Mouse (Mus musculus) CH12.LX (cell line): Measurements from ENCODE around the gene Cd207. TPM values are rescaled to one million over a fixed set of nuclear protein-coding genes. Genes with fewer than 3 reads are reported as not detected.

ENCODE experiments used
- DNase-seq: peaks from one replicate; pipeline ENCODE4 v3.0.0-alpha.2; 2013; ENCODE audit errors: extremely low read depth
- H3K27ac ChIP-seq: 2 replicates; pipeline ENCODE4 v1.5.1; 2012; ENCODE audit warnings: low read depth, mild to moderate bottlenecking, control low read depth, moderate library complexity; ENCODE audit not compliant: insufficient read depth
- H3K27me3 ChIP-seq: replicated peaks from 2 replicates; pipeline ENCODE3; 2012; ENCODE audit warnings: inconsistent platforms
- H3K36me3 ChIP-seq, 2 experiments: replicated peaks in 1 of 2; 2 replicates each; pipeline versions ENCODE3 to v1.6.1; 2012; ENCODE audit warnings: inconsistent platforms in 1 of 2, low read length in 1 of 2, mild to moderate bottlenecking in 1 of 2, mixed read lengths in 1 of 2, moderate library complexity in 1 of 2; ENCODE audit not compliant: control insufficient read depth in 1 of 2, insufficient read depth in 1 of 2
- H3K4me1 ChIP-seq, 2 experiments: 2 replicates each; pipeline ENCODE4 v1.6.1; 2012; ENCODE audit warnings: inconsistent platforms in 1 of 2, moderate library complexity in 1 of 2; ENCODE audit not compliant: insufficient read depth in 2 of 2, control insufficient read depth in 1 of 2
- H3K4me2 ChIP-seq: 2 replicates; pipeline ENCODE4 v1.6.1; 2012; ENCODE audit warnings: low read depth, mild to moderate bottlenecking, control low read depth; ENCODE audit not compliant: poor library complexity, insufficient read depth, severe bottlenecking
- H3K4me3 ChIP-seq, 3 experiments: fragments of 150-350 bp in 1 of 3; sonication (generic) in 1 of 3; replicated peaks in 1 of 3; 2 replicates each; pipeline versions ENCODE3 to v1.5.1; 2011 to 2012; ENCODE audit warnings: low read depth in 2 of 3, low read length in 2 of 3, mild to moderate bottlenecking in 2 of 3, moderate library complexity in 2 of 3, control low read depth in 1 of 3, improper control_type of control experiment in 1 of 3, inconsistent platforms in 1 of 3, mixed read lengths in 1 of 3; ENCODE audit not compliant: poor library complexity in 1 of 3
- H3K79me2 ChIP-seq: replicated peaks from 2 replicates; pipeline ENCODE4 v1.6.1; 2012; ENCODE audit warnings: mild to moderate bottlenecking, moderate library complexity; ENCODE audit not compliant: control insufficient read depth, poor library complexity, insufficient read depth, severe bottlenecking; ENCODE audit errors: extremely low read depth
- H3K9ac ChIP-seq: 2 replicates; pipeline ENCODE4 v1.6.1; 2012; ENCODE audit warnings: low read depth, mild to moderate bottlenecking, control low read depth, moderate library complexity; ENCODE audit not compliant: insufficient read depth
- H3K9me3 ChIP-seq: replicated peaks from 2 replicates; pipeline ENCODE3; 2012; ENCODE audit warnings: low read length, inconsistent platforms, mixed read lengths
- BHLHE40 ChIP-seq: IDR thresholded peaks from 2 replicates; pipeline ENCODE4 v1.6.1; 2011; ENCODE audit warnings: mild to moderate bottlenecking, low read depth, low read length, improper control_type of control experiment
- ETS1 ChIP-seq: conservative IDR thresholded peaks from 2 replicates; pipeline ENCODE4 v1.6.1; 2012; ENCODE audit warnings: low read depth, mild to moderate bottlenecking, inconsistent platforms, low read length, improper control_type of control experiment, moderate library complexity
- GABPA ChIP-seq: IDR thresholded peaks from 2 replicates; pipeline ENCODE4 v1.6.1; 2012; ENCODE audit warnings: low read depth, low read length, improper control_type of control experiment, inconsistent platforms; ENCODE audit not compliant: insufficient replicate concordance
- JUN ChIP-seq: IDR thresholded peaks from 2 replicates; pipeline ENCODE4 v1.6.1; 2011; ENCODE audit warnings: low read depth, mild to moderate bottlenecking, low read length, improper control_type of control experiment, moderate library complexity; ENCODE audit not compliant: insufficient read depth
- MAX ChIP-seq: IDR thresholded peaks from 2 replicates; pipeline ENCODE4 v1.6.1; 2011; ENCODE audit warnings: low read length, improper control_type of control experiment
- MXI1 ChIP-seq: IDR thresholded peaks from 2 replicates; pipeline ENCODE4 v1.6.1; 2011; ENCODE audit warnings: mild to moderate bottlenecking, low read depth, low read length, improper control_type of control experiment
- NELFE ChIP-seq: IDR thresholded peaks from 2 replicates; pipeline ENCODE4 v1.6.1; 2011; ENCODE audit warnings: low read depth, low read length, improper control_type of control experiment
- PAX5 ChIP-seq: IDR thresholded peaks from 2 replicates; pipeline ENCODE4 v1.6.1; 2012; ENCODE audit warnings: low read length, inconsistent platforms, mixed read lengths
- POLR2A ChIP-seq: IDR thresholded peaks from 2 replicates; pipeline ENCODE4 v1.6.1; 2011; ENCODE audit warnings: low read depth, mild to moderate bottlenecking, improper control_type of control experiment, low read length
- RAD21 ChIP-seq: IDR thresholded peaks from 2 replicates; pipeline ENCODE4 v1.6.1; 2011; ENCODE audit warnings: low read depth, mild to moderate bottlenecking, low read length, improper control_type of control experiment, moderate library complexity
- SMC3 ChIP-seq: IDR thresholded peaks from 2 replicates; pipeline ENCODE4 v1.6.1; 2011; ENCODE audit warnings: low read depth, low read length, improper control_type of control experiment
- TCF12 ChIP-seq: IDR thresholded peaks from 2 replicates; pipeline ENCODE4 v1.6.1; 2014; ENCODE audit warnings: low read depth, mild to moderate bottlenecking, inconsistent platforms, low read length, improper control_type of control experiment
- UBTF ChIP-seq: IDR thresholded peaks from 2 replicates; pipeline ENCODE4 v1.6.1; 2012; ENCODE audit warnings: low read depth, mild to moderate bottlenecking, inconsistent platforms, low read length, improper control_type of control experiment, moderate library complexity
- ZC3H11A ChIP-seq: IDR thresholded peaks from 2 replicates; pipeline ENCODE4 v1.6.1; 2012; ENCODE audit warnings: low read depth, mild to moderate bottlenecking, inconsistent platforms, low read length, improper control_type of control experiment
- ZKSCAN1 ChIP-seq: IDR thresholded peaks from 2 replicates; pipeline ENCODE4 v1.6.1; 2012; ENCODE audit warnings: low read depth, inconsistent platforms, low read length, improper control_type of control experiment, borderline replicate concordance
- ZMIZ1 ChIP-seq: IDR thresholded peaks from 2 replicates; pipeline ENCODE4 v1.6.1; 2012; ENCODE audit warnings: low read depth, mild to moderate bottlenecking, inconsistent platforms, low read length, improper control_type of control experiment
- ZNF384 ChIP-seq: IDR thresholded peaks from 2 replicates; pipeline ENCODE4 v1.6.1; 2012; ENCODE audit warnings: low read depth, low read length, improper control_type of control experiment, inconsistent platforms
- dilution Hi-C: fragments of 300-500 bp; cut with MboI; formaldehyde crosslinking; loops from 2 replicates; pipeline ENCODE4 v1.14.3; 2020; ENCODE audit warnings: low sequenced_read_pairs; ENCODE audit not compliant: extremely low pct_unique_long_range_greater_than_20kb, extremely low pct_ligation_motif_present
- in situ Hi-C: fragments of 300-500 bp; cut with MboI; formaldehyde crosslinking; loops from 3 replicates; pipeline ENCODE4 v1.14.3; 2019; ENCODE audit warnings: low sequenced_read_pairs, low pct_ligation_motif_present, low pct_unique_long_range_greater_than_20kb, mixed read lengths
- polyA plus RNA-seq: library from polyadenylated mRNA; unstranded; fragments of >175 nt; gene quantifications from 2 replicates; pipeline ENCODE4 v1.2.1, GENCODE M21; 2012; ENCODE audit warnings: low read depth; ENCODE audit not compliant: insufficient read length
- total RNA-seq, 2 experiments: library from RNA; depleted of rRNA; stranded (reverse); fragments of 300-350 nt in 1 of 2; fragments of >200 nt in 1 of 2; gene quantifications; 2 replicates each; pipeline ENCODE4 v1.2.3; 2012 to 2014

Gene Cd207
- total and polyA plus RNA-seq, 3 experiments, result not detected

DNA sequence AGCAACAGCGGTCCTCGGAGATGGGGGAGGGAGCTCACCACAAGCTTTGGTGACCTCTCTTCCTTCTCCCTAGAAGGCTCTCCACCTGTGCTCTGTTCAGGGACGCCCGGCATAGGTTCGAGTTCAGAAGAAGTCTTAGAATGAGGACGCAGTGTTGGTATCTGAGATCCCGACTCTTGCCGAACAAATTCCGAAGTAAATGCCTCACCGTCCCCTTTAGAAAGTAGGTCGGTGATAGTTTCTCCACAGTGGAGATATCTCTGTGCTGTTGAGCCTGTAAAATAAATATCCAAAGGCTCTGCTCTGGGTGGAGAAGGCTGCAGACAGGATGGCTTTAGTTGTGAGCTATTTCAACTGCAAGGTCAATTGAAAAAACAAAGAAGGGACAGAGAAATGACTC, 23.3 kb upstream of the Cd207 start:
- TF ChIP-seq GABPA (no peak), TCF12 (no peak), POLR2A (no peak), ZMIZ1 (no peak), ZKSCAN1 (no peak), UBTF (no peak), MAX (no peak)
- no peak overlapping the region for H3K4me3 ChIP-seq

DNA sequence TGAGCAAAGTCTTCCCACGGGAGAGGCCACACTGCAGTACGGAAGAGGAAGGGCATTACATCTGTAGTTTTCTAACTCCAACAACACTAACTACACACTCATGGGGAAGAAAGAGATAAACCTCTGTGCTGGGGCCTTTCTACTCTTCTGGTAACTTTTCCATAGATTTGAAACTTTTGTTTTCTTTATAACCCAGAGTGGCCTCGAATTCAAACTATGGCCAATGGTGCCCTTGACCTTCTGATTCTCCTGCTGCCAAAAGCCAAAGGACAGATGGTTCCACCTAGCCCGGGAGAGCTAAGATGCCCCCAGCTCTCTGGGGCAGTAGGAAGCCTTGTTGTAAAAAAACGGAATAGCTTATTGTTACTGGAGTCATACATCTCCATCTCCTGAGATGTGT, 22.3 kb upstream of the Cd207 start:
- Histone ChIP-seq H3K79me2 (no peaks in the 10 kb centered on the region), H3K9ac (no peak overlapping the region), H3K4me2 (no peak overlapping the region), H3K9me3 (no peaks in the 10 kb centered on the region), H3K4me1 (no peaks in the 10 kb centered on the region), H3K27me3 (peaks cover 85% of the 10 kb centered on the region), H3K4me3 (no peak overlapping the region), H3K27ac (no peak overlapping the region), H3K36me3 (no peaks in the 10 kb centered on the region)
- DNase-seq, result no peak
- dilution Hi-C loops, result no loop called here
- no peak for TF ChIP-seq UBTF
- no peak for TF ChIP-seq NELFE
- no peak for TF ChIP-seq RAD21
- no peak for TF ChIP-seq MXI1
- no peak for TF ChIP-seq ETS1
- TF ChIP-seq ZNF384, result no peak
- no peak for TF ChIP-seq JUN
- TF ChIP-seq TCF12, result no peak
- no peak for TF ChIP-seq MAX
- no peak for TF ChIP-seq ZC3H11A
- TF ChIP-seq SMC3, result no peak
- no peak for TF ChIP-seq PAX5
- no peak for TF ChIP-seq BHLHE40
- in situ Hi-C loops, result no loop called here

More for the DNA sequence above, 23.3 kb upstream of the Cd207 start:
- no peak overlapping the region for H3K9ac ChIP-seq
- DNase-seq, result no peak
- no peak overlapping the region for H3K27ac ChIP-seq
- no peaks in the 10 kb centered on the region for H3K36me3 ChIP-seq
- H3K4me2 ChIP-seq, result no peak overlapping the region
- no peaks in the 10 kb centered on the region for H3K79me2 ChIP-seq
- dilution Hi-C loops (no loop called here), in situ Hi-C loops (no loop called here)
- H3K27me3 ChIP-seq, result peaks cover 85% of the 10 kb centered on the region
- no peaks in the 10 kb centered on the region for H3K9me3 ChIP-seq
- H3K4me1 ChIP-seq, result no peaks in the 10 kb centered on the region
